Mouse (Mus musculus): ENCODE data around the gene Cep290. TPM values are rescaled to one million over a fixed set of nuclear protein-coding genes. Genes with fewer than 3 reads are reported as not detected.
"Not testable (repeated sequence)": the region's sequence is repeated elsewhere in the genome, so short reads cannot be mapped to it uniquely, and the experiment has no call there.

Cep290 gene
- polyA plus RNA-seq, 1 experiment from 2014 or later, result 7.6 TPM

GRCm38 (mm10) chr10:100524499-100525390 lies 37.4 kb downstream of the Cep290 start:
- Histone ChIP-seq H3K36me3 (peaks cover 7% of the 10 kb centered on the region), H3K4me3 (no peak overlapping the region), H3K27me3 (no peaks in the 10 kb centered on the region), H3K4me2 (no peak overlapping the region), H3K9ac (no peak overlapping the region), H3K27ac (no peak overlapping the region), H3K9me3 (no peaks in the 10 kb centered on the region), H3K4me1 (no peaks in the 10 kb centered on the region)
- 89% methylated on average over 9 of the region's 9 CpGs for WGBS
- no peak for ATAC-seq (ENCODE audit: insufficient number of reproducible peaks, insufficient read depth, low FRiP score, low TSS enrichment, low read depth)

- ATAC-seq (ENCODE audit: insufficient number of reproducible peaks, insufficient read depth, low FRiP score, low TSS enrichment, low read depth), result no peak
- no peaks in the 10 kb centered on the region for H3K9me3 ChIP-seq
- WGBS, result 82% methylated on average over 3 of the region's 3 CpGs
- no peaks in the 10 kb centered on the region for H3K4me1 ChIP-seq
- H3K4me3 ChIP-seq, result no peak overlapping the region
- no peak overlapping the region for H3K4me2 ChIP-seq
- no peaks in the 10 kb centered on the region for H3K27me3 ChIP-seq
- no peak overlapping the region for H3K27ac ChIP-seq
- H3K9ac ChIP-seq, result no peak overlapping the region
- peaks cover 15% of the 10 kb centered on the region for H3K36me3 ChIP-seq
These were observed 69.3 kb downstream of the Cep290 start for GRCm38 (mm10) chr10:100556566-100557175.

- H3K9me3 ChIP-seq; H3K27me3 ChIP-seq; H3K4me3 ChIP-seq; H3K9ac ChIP-seq; ATAC-seq (ENCODE audit: insufficient number of reproducible peaks, insufficient read depth, low FRiP score, low TSS enrichment, low read depth); H3K4me2 ChIP-seq; H3K27ac ChIP-seq; H3K4me1 ChIP-seq: not testable (repeated sequence)
- peaks cover 27% of the 10 kb centered on the region for H3K36me3 ChIP-seq
- WGBS, result 91% methylated on average over 3 of the region's 3 CpGs
These were observed 73.0 kb downstream of the Cep290 start for GRCm38 (mm10) chr10:100560194-100560883.

- no peak for ATAC-seq (ENCODE audit: insufficient number of reproducible peaks, insufficient read depth, low FRiP score, low TSS enrichment, low read depth)
- WGBS, result 86% methylated on average over 3 of the region's 3 CpGs
- Histone ChIP-seq H3K36me3 (peaks cover 33% of the 10 kb centered on the region), H3K27ac (no peak overlapping the region), H3K9ac (no peak overlapping the region), H3K4me3 (no peak overlapping the region), H3K4me1 (no peaks in the 10 kb centered on the region), H3K27me3 (no peaks in the 10 kb centered on the region), H3K4me2 (no peak overlapping the region), H3K9me3 (no peaks in the 10 kb centered on the region)
These were observed 76.8 kb downstream of the Cep290 start for GRCm38 (mm10) chr10:100564112-100564511.

GRCm38 (mm10) chr10:100571707-100572106 lies 84.3 kb downstream of the Cep290 start:
- Histone ChIP-seq H3K9ac (no peak overlapping the region), H3K36me3 (peaks cover 38% of the 10 kb centered on the region), H3K27ac (no peak overlapping the region), H3K4me3 (no peak overlapping the region), H3K27me3 (no peaks in the 10 kb centered on the region), H3K4me1 (no peaks in the 10 kb centered on the region), H3K9me3 (no peaks in the 10 kb centered on the region), H3K4me2 (no peak overlapping the region)
- no peak for ATAC-seq (ENCODE audit: insufficient number of reproducible peaks, insufficient read depth, low FRiP score, low TSS enrichment, low read depth)
- WGBS, result 93% methylated on average over 3 of the region's 3 CpGs

GRCm38 (mm10) chr10:100574505-100575149 lies 87.3 kb downstream of the Cep290 start:
- H3K4me3 ChIP-seq, result no peak overlapping the region
- WGBS, result 93% methylated on average over 7 of the region's 7 CpGs
- H3K27ac ChIP-seq, result no peak overlapping the region
- H3K27me3 ChIP-seq, result no peaks in the 10 kb centered on the region
- no peak overlapping the region for H3K4me2 ChIP-seq
- no peak overlapping the region for H3K9ac ChIP-seq
- H3K36me3 ChIP-seq, result peaks cover 38% of the 10 kb centered on the region
- H3K9me3 ChIP-seq, result no peaks in the 10 kb centered on the region
- ATAC-seq (ENCODE audit: insufficient number of reproducible peaks, insufficient read depth, low FRiP score, low TSS enrichment, low read depth), result no peak
- no peaks in the 10 kb centered on the region for H3K4me1 ChIP-seq

- WGBS, result 92% methylated on average over 7 of the region's 7 CpGs
- ATAC-seq (ENCODE audit: insufficient number of reproducible peaks, insufficient read depth, low FRiP score, low TSS enrichment, low read depth), result no peak
- peaks cover 38% of the 10 kb centered on the region for H3K36me3 ChIP-seq
These were observed 87.9 kb downstream of the Cep290 start for GRCm38 (mm10) chr10:100575294-100575693.

GRCm38 (mm10) chr10:100584178-100584577 lies 96.8 kb downstream of the Cep290 start:
- H3K4me1 ChIP-seq, result peaks cover 2% of the 10 kb centered on the region; the same call in 1 of the 2 replicates
- H3K4me3 ChIP-seq, result no peak overlapping the region
- no peak overlapping the region for H3K4me2 ChIP-seq
- H3K36me3 ChIP-seq, result peaks cover 4% of the 10 kb centered on the region
- H3K9me3 ChIP-seq, result no peaks in the 10 kb centered on the region
- no peak for ATAC-seq (ENCODE audit: insufficient number of reproducible peaks, insufficient read depth, low FRiP score, low TSS enrichment, low read depth)
- H3K27me3 ChIP-seq, result no peaks in the 10 kb centered on the region
- H3K9ac ChIP-seq, result no peak overlapping the region
- WGBS, result 90% methylated on average over 3 of the region's 3 CpGs
- H3K27ac ChIP-seq, result no peak overlapping the region

More at GRCm38 (mm10) chr10:100575294-100575693, 87.9 kb downstream of the Cep290 start:
- no peak overlapping the region for H3K4me3 ChIP-seq
- no peak overlapping the region for H3K9ac ChIP-seq
- no peak overlapping the region for H3K27ac ChIP-seq
- H3K4me1 ChIP-seq, result no peaks in the 10 kb centered on the region
- H3K4me2 ChIP-seq, result no peak overlapping the region
- no peaks in the 10 kb centered on the region for H3K9me3 ChIP-seq
- H3K27me3 ChIP-seq, result no peaks in the 10 kb centered on the region

GRCm38 (mm10) chr10:100588524-100588923 lies 101.2 kb downstream of the Cep290 start:
- Histone ChIP-seq H3K27ac (peak overlapping the region; percentile 78; the same call in 1 of the 2 replicates), H3K4me3 (peak overlapping the region; percentile 72), H3K4me1 (peaks cover 2% of the 10 kb centered on the region; the same call in 1 of the 2 replicates), H3K36me3 (peaks cover 4% of the 10 kb centered on the region), H3K27me3 (no peaks in the 10 kb centered on the region), H3K9ac (peak overlapping the region; percentile 83), H3K4me2 (peak overlapping the region; percentile 68), H3K9me3 (no peaks in the 10 kb centered on the region)
- 43% methylated on average over 7 of the region's 7 CpGs for WGBS
- ATAC-seq (ENCODE audit: insufficient number of reproducible peaks, insufficient read depth, low FRiP score, low TSS enrichment, low read depth), result no peak

GRCm38 (mm10) chr10:100588932-100589388 lies 101.6 kb downstream of the Cep290 start:
- Histone ChIP-seq H3K27ac (peak overlapping the region; percentile 78; the same call in 1 of the 2 replicates), H3K4me2 (peak overlapping the region; percentile 68), H3K4me1 (peaks cover 2% of the 10 kb centered on the region; the same call in 1 of the 2 replicates), H3K9ac (peak overlapping the region; percentile 83), H3K27me3 (no peaks in the 10 kb centered on the region), H3K9me3 (no peaks in the 10 kb centered on the region), H3K36me3 (peaks cover 3% of the 10 kb centered on the region), H3K4me3 (peak overlapping the region; percentile 72)
- under 1% methylated on average over 31 of the region's 31 CpGs for WGBS
- peak; percentile 94 for ATAC-seq (ENCODE audit: insufficient number of reproducible peaks, insufficient read depth, low FRiP score, low TSS enrichment, low read depth)

GRCm38 (mm10) chr10:100590323-100590722 lies 103.0 kb downstream of the Cep290 start, which contains the start of the genes 4930430F08Rik and 1700017N19Rik:
Gene 4930430F08Rik, minus strand, starts transcription at chr10:100590423.
Gene 1700017N19Rik, plus strand, starts transcription at chr10:100590484.
- peak within 1 kb of the TSS; percentile 68 for H3K4me2 ChIP-seq
- no peaks in the 10 kb centered on the region for H3K27me3 ChIP-seq
- H3K9ac ChIP-seq, result no peak within 1 kb of the TSS

More at GRCm38 (mm10) chr10:100590323-100590722, 103.0 kb downstream of the Cep290 start, which contains the start of the genes 4930430F08Rik and 1700017N19Rik:
- H3K27ac ChIP-seq, result no peak within 1 kb of the TSS
- H3K4me1 ChIP-seq, result peaks cover 2% of the 10 kb centered on the region; the same call in 1 of the 2 replicates
- 79% methylated on average over 1 of the region's 1 CpGs for whole genome bisulfite sequencing
- no peaks in the 10 kb centered on the region; the same call in 1 of the 2 replicates for H3K36me3 ChIP-seq
- peak within 1 kb of the TSS; percentile 72 for H3K4me3 ChIP-seq
- no peaks in the 10 kb centered on the region for H3K9me3 ChIP-seq
- ATAC-seq (ENCODE audit: insufficient number of reproducible peaks, insufficient read depth, low FRiP score, low TSS enrichment, low read depth), result no peak

Data from embryonic facial prominence, embryonic 13.5 days (tissue).